Mouse (Mus musculus) left cerebral cortex, postnatal 36 days (tissue): Measurements from ENCODE around the gene Usp51. TPM values are rescaled to one million over a fixed set of nuclear protein-coding genes. Genes with fewer than 3 reads are reported as not detected.
"Not testable (repeated sequence)": the region's sequence is repeated elsewhere in the genome, so short reads cannot be mapped to it uniquely, and the experiment has no call there.

ENCODE experiments used
- DNase-seq, 2 experiments: peaks; one replicate each; pipeline ENCODE4 v3.0.0; 2021 to 2022; ENCODE audit warnings: low spot score in 2 of 2, mixed read lengths in 1 of 2
- intact Hi-C: fragments of 180-260 bp; cut with DNase I; formaldehyde crosslinking; loops from one replicate; pipeline ENCODE4 v1.15.1; 2025
- total RNA-seq, 2 experiments: library from RNA; stranded (reverse); gene quantifications; 2 replicates each; pipeline ENCODE4 v1.2.3; 2021

The Usp51 gene
- 1 to 10 TPM; 1.6 to 2.1 TPM for total RNA-seq

GRCm38 (mm10) chrX:153006387-153006841 is at the start of gene Usp51:
TSS of gene Usp51 (plus strand) at chrX:153006469.
- intact Hi-C loops: loop anchor here (2.0 to 5.0 kb wide), 2 partner anchors 30 to 79 kb away; partner anchors contain the start of gene Mageh1
- peak; percentile 17 to 31 for DNase-seq

- no peak for DNase-seq
- intact Hi-C loops: no loop called here
These were observed 36.7 kb upstream of the Usp51 start for GRCm38 (mm10) chrX:152969606-152970005.

- intact Hi-C loops, DNase-seq: not testable (repeated sequence)
These were observed 32.6 kb upstream of the Usp51 start for GRCm38 (mm10) chrX:152973476-152974203.

- intact Hi-C loops: no loop called here
- DNase-seq: peak; percentile 64 to 72
These were observed 32.0 kb upstream of the Usp51 start for GRCm38 (mm10) chrX:152974204-152974661.

GRCm38 (mm10) chrX:152976538-152976937 is 29.7 kb upstream of the Usp51 start:
- no peak for DNase-seq
- intact Hi-C loops: no loop called here

- DNase-seq: no peak
- intact Hi-C loops: no loop called here
These were observed 21.3 kb upstream of the Usp51 start for GRCm38 (mm10) chrX:152985009-152985408.

GRCm38 (mm10) chrX:152989852-152990251 is 16.4 kb upstream of the Usp51 start:
- intact Hi-C loops, DNase-seq: not testable (repeated sequence)

- intact Hi-C loops, DNase-seq: not testable (repeated sequence)
These were observed 10.2 kb upstream of the Usp51 start for GRCm38 (mm10) chrX:152996105-152996504.

- intact Hi-C loops: loop anchor here (2.0 to 5.0 kb wide), 2 partner anchors 30 to 80 kb away; partner anchors contain the start of gene Mageh1
- peak; percentile 30 to 32 for DNase-seq
These were observed 884 bp downstream of the Usp51 start for GRCm38 (mm10) chrX:153007021-153007684.

GRCm38 (mm10) chrX:153007685-153008047 is 1.4 kb downstream of the Usp51 start:
- intact Hi-C loops: loop anchor here (2.0 to 5.0 kb wide), 2 partner anchors 29 to 80 kb away; partner anchors contain the start of gene Mageh1
- no peak for DNase-seq

- intact Hi-C loops, DNase-seq: not testable (repeated sequence)
These were observed 19.0 kb downstream of the Usp51 start for GRCm38 (mm10) chrX:153025255-153025654.

GRCm38 (mm10) chrX:153025709-153026108 is 19.4 kb downstream of the Usp51 start:
- DNase-seq, intact Hi-C loops: not testable (repeated sequence)

GRCm38 (mm10) chrX:153031547-153031946 is 25.3 kb downstream of the Usp51 start:
- intact Hi-C loops, DNase-seq: not testable (repeated sequence)

GRCm38 (mm10) chrX:153037087-153037971 is 31.1 kb downstream of the Usp51 start, which contains the start of gene Mageh1:
TSS of gene Mageh1 (minus strand) at chrX:153037575.
- intact Hi-C loops: loop anchor here (2.0 kb wide), 1 partner anchor 31 kb away; the partner anchor contains the start of gene Usp51
- peak; percentile 79 to 84 for DNase-seq

GRCm38 (mm10) chrX:153037972-153038744 is 31.9 kb downstream of the Usp51 start:
- intact Hi-C loops: loop anchor here (2.0 kb wide), 1 partner anchor 31 kb away; the partner anchor contains the start of gene Usp51
- DNase-seq: not testable (repeated sequence)
